Mouse (Mus musculus) embryonic fibroblast, embryonic 13.5 days (primary cell): ENCODE results near the gene Eif4enif1.

Experiments
- CTCF ChIP-seq: IDR thresholded peaks from 2 replicates; pipeline ENCODE4 v1.5.1; 2011; ENCODE audit warnings: mild to moderate bottlenecking, control low read depth, low read length, moderate library complexity, borderline replicate concordance; ENCODE audit not compliant: insufficient read depth
- POLR2A ChIP-seq: IDR thresholded peaks from 2 replicates; pipeline ENCODE4 v1.6.1; 2011; ENCODE audit warnings: low read depth, mild to moderate bottlenecking, control low read depth, low read length, moderate library complexity

GRCm38 (mm10) chr11:3205207-3205606, 3.0 kb downstream of the Eif4enif1 start:
- TF ChIP-seq CTCF (no peak), POLR2A (no peak)
